Mouse (Mus musculus) neutrophil, adult 5-6 weeks (primary cell): ENCODE measurements around the gene 2900011O08Rik. TPM values are rescaled to one million over a fixed set of nuclear protein-coding genes. Genes with fewer than 3 reads are reported as not detected.
"Not testable (repeated sequence)": the region's sequence is repeated elsewhere in the genome, so short reads cannot be mapped to it uniquely, and the experiment has no call there.

ENCODE experiments used
- ATAC-seq: fragments of 151-379, 151-347 bp; 2 replicates; pipeline ENCODE4 v1.8.0; 2017; ENCODE audit warnings: mild to moderate bottlenecking, moderate TSS enrichment; ENCODE audit not compliant: insufficient number of reproducible peaks, poor library complexity, low FRiP score, severe bottlenecking; ENCODE audit errors: extremely low read depth
- total RNA-seq: library from RNA; stranded (forward); fragments of 200-1000 nt; gene quantifications from 2 replicates; pipeline ENCODE4 v1.2.3, GENCODE M21; 2017

Gene 2900011O08Rik
- total RNA-seq, 1 experiment from 2014 or later: not detected

- ATAC-seq: no peak
Observed at GRCm38 (mm10) chr16:14055271-14055670, 68.9 kb downstream of the 2900011O08Rik start.

GRCm38 (mm10) chr16:14056734-14057133 is 70.3 kb downstream of the 2900011O08Rik start:
- ATAC-seq: no peak

GRCm38 (mm10) chr16:14058541-14058940 is 72.1 kb downstream of the 2900011O08Rik start:
- ATAC-seq: no peak

GRCm38 (mm10) chr16:14059118-14059854 is 72.9 kb downstream of the 2900011O08Rik start:
- no peak for ATAC-seq

- no peak for ATAC-seq
Observed at GRCm38 (mm10) chr16:14059869-14060268, 73.5 kb downstream of the 2900011O08Rik start.

- not testable (repeated sequence) for ATAC-seq
Observed at GRCm38 (mm10) chr16:14066571-14066970, 80.2 kb downstream of the 2900011O08Rik start.

GRCm38 (mm10) chr16:14068701-14069100 is 82.3 kb downstream of the 2900011O08Rik start:
- not testable (repeated sequence) for ATAC-seq

- ATAC-seq: no peak
Observed at GRCm38 (mm10) chr16:14070471-14071169, 84.2 kb downstream of the 2900011O08Rik start.

- ATAC-seq: no peak
Observed at GRCm38 (mm10) chr16:14082925-14083324, 96.5 kb downstream of the 2900011O08Rik start.

- ATAC-seq: peak; percentile 62
Observed at GRCm38 (mm10) chr16:14088249-14088648, 101.8 kb downstream of the 2900011O08Rik start.

- no peak for ATAC-seq
Observed at GRCm38 (mm10) chr16:14089296-14089695, 102.9 kb downstream of the 2900011O08Rik start.

- ATAC-seq: no peak
Observed at GRCm38 (mm10) chr16:14091771-14092170, 105.4 kb downstream of the 2900011O08Rik start.

- ATAC-seq: no peak
Observed at GRCm38 (mm10) chr16:14105891-14106290, 119.5 kb downstream of the 2900011O08Rik start.

- no peak for ATAC-seq
Observed at GRCm38 (mm10) chr16:14109651-14110230, 123.3 kb downstream of the 2900011O08Rik start.

GRCm38 (mm10) chr16:14110922-14111321 is 124.5 kb downstream of the 2900011O08Rik start:
- no peak for ATAC-seq

- no peak for ATAC-seq
Observed at GRCm38 (mm10) chr16:14112133-14112532, 125.7 kb downstream of the 2900011O08Rik start.

GRCm38 (mm10) chr16:14112742-14113141 is 126.3 kb downstream of the 2900011O08Rik start:
- no peak for ATAC-seq

GRCm38 (mm10) chr16:14117299-14117698 is 130.9 kb downstream of the 2900011O08Rik start:
- ATAC-seq: no peak

GRCm38 (mm10) chr16:14120941-14121340 is 134.5 kb downstream of the 2900011O08Rik start:
- ATAC-seq: no peak

GRCm38 (mm10) chr16:14121563-14121962 is 135.2 kb downstream of the 2900011O08Rik start:
- no peak for ATAC-seq
